25 mouse cellular contexts compared by ENCODE assay signal in genomic region chr3:132979781-132980461, GRCm38 (mm10). TPM values are rescaled to one million over a fixed set of nuclear protein-coding genes. Genes with fewer than 3 reads are reported as not detected.
A peak's percentile ranks its signal among the peaks of the same experiment; 100 is the strongest.
DNase-seq lines count a peak whose midpoint lies in the region; ATAC-seq and TF ChIP-seq lines count a peak whose summit lies in the region.
"Had no signal": no experiment of that assay in that cellular context is flagged by ENCODE, and none has a peak within 500 bp of the region (broad histone marks: within the 10 kb centered on the region; RNA-seq: fewer than 3 reads in every experiment).

No protein-coding gene starts in this region.

- peak; percentile 35 for TF ChIP-seq CTCF in lung, postnatal 0 days (IDR thresholded peaks at IDR 0.05)
- TF ChIP-seq CTCF in hindbrain, postnatal 0 days (IDR thresholded peaks at IDR 0.05; ENCODE audit: low read depth): no peak

- no peaks in the 10 kb centered on the region for H3K27me3 ChIP-seq in heart, embryonic 12.5 days (replicated peaks)
- H3K27me3 ChIP-seq in lung, postnatal 0 days (replicated peaks; ENCODE audit: insufficient read depth, low read length): no peaks in the 10 kb centered on the region
- H3K27me3 ChIP-seq in hindbrain, postnatal 0 days (ENCODE audit: insufficient read depth, low read length): no peaks in the 10 kb centered on the region
- H3K27me3 ChIP-seq: embryonic facial prominence, embryonic 12.5 days; limb, embryonic 12.5 days; neural tube, embryonic 15.5 days had no signal

- H3K4me3 ChIP-seq in heart, embryonic 12.5 days: no peak overlapping the region
- no peak overlapping the region for H3K4me3 ChIP-seq in lung, postnatal 0 days (ENCODE audit: low read depth, low read length)
- no peak overlapping the region for H3K4me3 ChIP-seq in hindbrain, postnatal 0 days (ENCODE audit: low read length)
- H3K4me3 ChIP-seq: embryonic facial prominence, embryonic 12.5 days; hindbrain, embryonic 10.5 days; limb, embryonic 12.5 days; midbrain, embryonic 10.5 days; neural tube, embryonic 15.5 days had no signal

- 89% methylated on average over 12 of the region's 12 CpGs for WGBS in heart, embryonic 12.5 days
- 89% methylated on average over 12 of the region's 12 CpGs for WGBS in lung, postnatal 0 days
- 95% methylated on average over 12 of the region's 12 CpGs for WGBS in hindbrain, postnatal 0 days

- peaks cover 13% of the 10 kb centered on the region for H3K4me1 ChIP-seq in heart, embryonic 12.5 days (replicated peaks)
- 0 out of 2 replicates have a peak, but pooled peaks cover 6% of the 10 kb centered on the region for H3K4me1 ChIP-seq in lung, postnatal 0 days (ENCODE audit: insufficient read depth, low read depth, low read length)
- no peaks in the 10 kb centered on the region for H3K4me1 ChIP-seq in hindbrain, postnatal 0 days (ENCODE audit: insufficient read depth, low read length)
- H3K4me1 ChIP-seq: hindbrain, embryonic 10.5 days; midbrain, embryonic 10.5 days had no signal

- no peak for ATAC-seq in heart, embryonic 12.5 days (ENCODE audit: insufficient number of reproducible peaks, low FRiP score)
- no peak for ATAC-seq in lung, postnatal 0 days
- ATAC-seq in megakaryocyte progenitor cell, adult 5-6 weeks (replicated peaks; ENCODE audit: poor library complexity): 0 out of 2 replicates have a peak, but pooled peaks have one; percentile 34
- no peak for ATAC-seq in hindbrain, postnatal 0 days
- no peak for ATAC-seq in megakaryocyte-erythroid progenitor cell, adult 5-6 weeks (replicated peaks; ENCODE audit: low FRiP score, low TSS enrichment, poor library complexity, severe bottlenecking)
- ATAC-seq: CD4-positive, CD25-positive, alpha-beta regulatory T cell, adult 4 months; hindbrain, embryonic 16.5 days; intestine, postnatal 0 days had no signal

- DNase-seq in heart, adult 11 months: peak; percentile 28
- no peak for DNase-seq in lung, postnatal 0 days (ENCODE audit: low spot score)
- DNase-seq in lung, postnatal 25 days (ENCODE audit: low spot score): no peak
- DNase-seq in R1 (ENCODE audit: low read depth, low spot score): peak; percentile 65
- no peak for DNase-seq in hindbrain, postnatal 0 days (ENCODE audit: low spot score)
- DNase-seq: adrenal gland, adult 2 months; cerebellum, adult 2 months; cerebellum, postnatal 25 days; heart, postnatal 10 days; kidney, postnatal 25 days; lung, postnatal 36 days; thymus, postnatal 14 days had no signal

- no peak for TF ChIP-seq EP300 in lung, postnatal 0 days (IDR thresholded peaks at IDR 0.05)

- H3K27ac ChIP-seq in heart, embryonic 12.5 days (ENCODE audit: poor library complexity, severe bottlenecking): no peak overlapping the region
- no peak overlapping the region for H3K27ac ChIP-seq in lung, postnatal 0 days (ENCODE audit: low read length)
- no peak overlapping the region for H3K27ac ChIP-seq in hindbrain, postnatal 0 days
- H3K27ac ChIP-seq: embryonic facial prominence, embryonic 12.5 days; hindbrain, embryonic 10.5 days; limb, embryonic 12.5 days; midbrain, embryonic 10.5 days; neural tube, embryonic 15.5 days had no signal

- H3K4me2 ChIP-seq in heart, embryonic 12.5 days: no peak overlapping the region
- no peak overlapping the region for H3K4me2 ChIP-seq in lung, postnatal 0 days (replicated peaks; ENCODE audit: low read depth, low read length)
- H3K4me2 ChIP-seq in hindbrain, postnatal 0 days (ENCODE audit: low read depth, low read length): no peak overlapping the region
- H3K4me2 ChIP-seq: embryonic facial prominence, embryonic 12.5 days; heart, embryonic 11.5 days; limb, embryonic 12.5 days; neural tube, embryonic 15.5 days had no signal

- H3K9ac ChIP-seq in heart, embryonic 12.5 days: no peak overlapping the region
- no peak overlapping the region for H3K9ac ChIP-seq in lung, postnatal 0 days (replicated peaks; ENCODE audit: low read depth)
- H3K9ac ChIP-seq in hindbrain, postnatal 0 days (replicated peaks; ENCODE audit: low read length): no peak overlapping the region
- H3K9ac ChIP-seq: embryonic facial prominence, embryonic 12.5 days; limb, embryonic 12.5 days; neural tube, embryonic 15.5 days had no signal

- 0 out of 2 replicates have a peak, but pooled peaks cover 4% of the 10 kb centered on the region for H3K9me3 ChIP-seq in heart, embryonic 12.5 days (replicated peaks)
- H3K9me3 ChIP-seq in lung, postnatal 0 days (ENCODE audit: low read length): no peaks in the 10 kb centered on the region
- no peaks in the 10 kb centered on the region for H3K9me3 ChIP-seq in hindbrain, postnatal 0 days (ENCODE audit: low read length)
- H3K9me3 ChIP-seq: embryonic facial prominence, embryonic 12.5 days; hindbrain, embryonic 10.5 days; midbrain, embryonic 10.5 days; neural tube, embryonic 15.5 days had no signal

- H3K36me3 ChIP-seq in heart, embryonic 12.5 days: peaks cover 32% of the 10 kb centered on the region
- H3K36me3 ChIP-seq in lung, postnatal 0 days (ENCODE audit: insufficient read depth, low read length): no peaks in the 10 kb centered on the region
- no peaks in the 10 kb centered on the region for H3K36me3 ChIP-seq in hindbrain, postnatal 0 days (ENCODE audit: insufficient read depth, low read length)
- H3K36me3 ChIP-seq: neural tube, embryonic 15.5 days had no signal

RNA-seq across cellular contexts. Expression of gene Npnt, which starts 29.8 kb away (rescaled TPM):
- 23.7 and 25.1 TPM in 2 replicates for polyA plus RNA-seq in heart, embryonic 12.5 days (2016; fragmentation: Nextera tagmentation; extraction: Ambion mirVana)
- polyA plus RNA-seq in lung, postnatal 0 days (2015; fragmentation: Nextera tagmentation; extraction: Ambion mirVana): 298 and 352 TPM in 2 replicates
- total RNA-seq in megakaryocyte progenitor cell, adult 5-6 weeks (2015): not detected in 2 replicates
- total RNA-seq in megakaryocyte progenitor cell, adult 5-6 weeks (2017): 0.47 TPM in 1 of 2 replicates, not detected in the other
- total RNA-seq in hindbrain, postnatal 0 days (2014; rRNA removed): 12.6 and 12.8 TPM in 2 replicates
- 20.6 and 22.9 TPM in 2 replicates for polyA plus RNA-seq in hindbrain, postnatal 0 days (2015; fragmentation: Nextera tagmentation; extraction: Ambion mirVana)
- not detected in 2 replicates for total RNA-seq in megakaryocyte-erythroid progenitor cell, adult 5-6 weeks (2014; fragmentation: Nextera tagmentation)
- not detected in 2 replicates for total RNA-seq in megakaryocyte-erythroid progenitor cell, adult 5-6 weeks (2017)
- total RNA-seq: granulocyte monocyte progenitor cell, adult 5-6 weeks had no signal

Comparison
In these comparisons a context has a peak if more than half of its experiments do, and no peak if none do; other contexts are left out.
1. DNase-seq: peak in heart, adult 11 months (single experiment) and R1 (single experiment); none in lung, postnatal 0 days (single experiment), lung, postnatal 25 days (single experiment) and hindbrain, postnatal 0 days (single experiment).